Mouse (Mus musculus): ENCODE data around the gene Slc23a4. TPM values are rescaled to one million over a fixed set of nuclear protein-coding genes. Genes with fewer than 3 reads are reported as not detected.

The Slc23a4 gene
- 0.22 TPM for polyA plus RNA-seq (2017; shearing (Covaris generic))

DNA sequence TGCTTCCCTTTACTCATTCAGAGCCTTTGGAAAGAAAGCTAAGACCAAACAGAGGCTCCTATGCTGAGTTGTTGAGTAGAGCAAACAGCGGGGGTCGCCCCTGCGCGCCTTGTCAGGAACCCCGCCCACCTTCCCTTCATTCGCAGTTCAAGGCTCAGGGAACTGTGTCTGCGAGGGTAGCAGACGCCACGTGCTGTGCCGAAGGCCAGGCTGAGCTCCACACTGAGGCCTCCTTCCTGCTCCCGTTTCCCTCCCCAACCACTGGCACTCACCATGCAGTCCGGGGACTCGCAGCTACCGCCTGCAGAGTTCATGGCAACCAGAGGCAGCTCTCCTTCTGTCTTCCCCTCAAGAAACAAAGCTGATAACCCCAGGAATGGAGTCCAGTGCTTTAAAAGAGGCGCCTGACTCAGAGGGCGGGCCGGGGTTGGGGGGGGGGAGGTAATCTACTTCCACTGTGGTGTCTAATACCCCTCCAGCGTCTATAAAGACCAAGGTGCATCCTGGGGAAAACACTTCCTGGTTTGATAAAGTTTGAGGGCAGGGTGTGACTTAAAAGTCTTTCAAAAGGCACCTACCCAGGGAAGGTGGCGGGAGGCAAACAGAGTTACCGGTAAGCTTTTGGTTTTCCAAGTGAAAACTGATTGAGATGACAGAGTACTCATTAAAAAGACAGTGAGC, at the start of gene Slc23a4:
TSS of gene Slc23a4 (minus strand) at position 324 of the 681 bp plus-strand sequence.

GRCm38 (mm10) chr6:34919956-34920355, 68.2 kb downstream of the Slc23a4 start, which contains the start of gene Stra8:
Stra8 (plus strand) TSS chr6:34920163.

GRCm38 (mm10) chr6:34910371-34911219, 77.6 kb downstream of the Slc23a4 start, which contains the start of gene Wdr91:
Wdr91 (minus strand) TSS chr6:34910876.

Other genes starting within 250 kb of the Slc23a4 start
- gene Agbl3, start 208.0 kb downstream of the Slc23a4 start, polyA plus RNA-seq (2017; shearing (Covaris generic)): 1.5 TPM
- 11.4 TPM for gene Tmem140, start 125.3 kb downstream of the Slc23a4 start, polyA plus RNA-seq (2017; shearing (Covaris generic))
- gene Cyren, start 110.3 kb downstream of the Slc23a4 start, polyA plus RNA-seq (2017; shearing (Covaris generic)): 3.6 TPM
- gene Wdr91, start 77.5 kb downstream of the Slc23a4 start, polyA plus RNA-seq (2017; shearing (Covaris generic)): 20.4 TPM
- not detected for gene Stra8, start 68.2 kb downstream of the Slc23a4 start, polyA plus RNA-seq (2017; shearing (Covaris generic))
- gene Cnot4, start 145.3 kb upstream of the Slc23a4 start, polyA plus RNA-seq (2017; shearing (Covaris generic)): 53.8 TPM
- gene Nup205, start 189.0 kb upstream of the Slc23a4 start, polyA plus RNA-seq (2017; shearing (Covaris generic)): 31.0 TPM